Mouse (Mus musculus): Measurements from ENCODE around the gene Tmem186.

Tmem186 gene

DNA sequence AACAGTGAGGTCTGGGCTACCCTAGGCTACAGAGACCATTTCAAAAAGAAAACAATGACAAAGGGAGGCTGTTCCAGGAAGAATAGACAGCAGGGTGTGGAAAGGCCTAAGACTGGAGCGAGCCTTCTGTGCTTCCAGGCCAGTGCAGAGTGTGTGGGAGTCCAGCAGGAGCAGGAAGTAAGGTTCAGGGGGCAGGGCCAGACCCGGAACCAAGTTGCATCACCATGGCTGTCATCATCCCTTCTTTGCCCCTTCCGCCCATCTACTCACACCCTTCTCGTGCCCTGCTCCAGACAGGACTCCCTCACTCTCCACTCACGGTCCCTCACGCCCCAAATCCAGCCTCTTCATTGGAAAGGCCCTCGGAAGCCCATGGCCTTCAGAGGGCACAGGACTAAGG lies 29.7 kb upstream of the Tmem186 start:
- DNase-seq (ENCODE audit: low spot score) = no peak

DNA sequence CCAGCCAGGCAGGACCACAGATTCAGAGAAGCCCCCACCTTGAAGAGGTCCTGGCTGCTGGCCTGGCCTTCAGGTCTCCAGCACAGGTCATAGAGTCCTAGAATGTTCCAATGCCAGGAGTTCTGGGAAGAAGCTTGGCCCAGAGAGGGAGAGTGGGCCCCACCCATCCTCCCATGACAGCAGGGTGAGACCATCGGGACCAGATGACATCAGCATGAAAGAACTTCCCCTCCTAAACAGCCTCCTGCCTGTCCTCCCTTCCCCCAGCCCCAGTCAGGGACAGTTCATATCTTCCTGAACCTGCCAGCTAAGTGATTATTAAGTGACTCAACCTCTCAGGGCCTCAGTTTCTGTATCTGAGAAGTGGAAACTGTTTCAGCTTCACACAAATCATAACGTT lies 28.9 kb upstream of the Tmem186 start:
- DNase-seq (ENCODE audit: low spot score) = no peak

DNA sequence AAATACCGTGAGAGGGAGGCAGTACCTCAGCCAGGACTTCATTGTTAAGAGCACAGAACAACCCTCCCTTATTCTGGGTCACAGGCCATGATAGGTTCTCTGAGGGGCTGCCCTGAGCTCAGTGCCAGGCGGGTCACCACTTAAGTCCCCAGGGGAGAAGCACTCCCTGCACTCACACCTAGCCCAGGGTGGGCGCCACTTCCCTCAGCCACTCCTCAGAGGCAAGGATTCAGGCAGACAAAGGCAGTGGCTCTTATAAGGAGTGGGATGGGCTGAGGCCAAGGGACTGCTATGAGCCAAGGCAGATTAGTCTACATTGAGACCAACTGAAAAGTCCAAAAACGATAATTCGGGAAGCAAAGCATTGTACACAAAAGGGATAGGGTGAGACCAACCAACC lies 27.9 kb upstream of the Tmem186 start:
- DNase-seq (ENCODE audit: low spot score) = no peak

DNA sequence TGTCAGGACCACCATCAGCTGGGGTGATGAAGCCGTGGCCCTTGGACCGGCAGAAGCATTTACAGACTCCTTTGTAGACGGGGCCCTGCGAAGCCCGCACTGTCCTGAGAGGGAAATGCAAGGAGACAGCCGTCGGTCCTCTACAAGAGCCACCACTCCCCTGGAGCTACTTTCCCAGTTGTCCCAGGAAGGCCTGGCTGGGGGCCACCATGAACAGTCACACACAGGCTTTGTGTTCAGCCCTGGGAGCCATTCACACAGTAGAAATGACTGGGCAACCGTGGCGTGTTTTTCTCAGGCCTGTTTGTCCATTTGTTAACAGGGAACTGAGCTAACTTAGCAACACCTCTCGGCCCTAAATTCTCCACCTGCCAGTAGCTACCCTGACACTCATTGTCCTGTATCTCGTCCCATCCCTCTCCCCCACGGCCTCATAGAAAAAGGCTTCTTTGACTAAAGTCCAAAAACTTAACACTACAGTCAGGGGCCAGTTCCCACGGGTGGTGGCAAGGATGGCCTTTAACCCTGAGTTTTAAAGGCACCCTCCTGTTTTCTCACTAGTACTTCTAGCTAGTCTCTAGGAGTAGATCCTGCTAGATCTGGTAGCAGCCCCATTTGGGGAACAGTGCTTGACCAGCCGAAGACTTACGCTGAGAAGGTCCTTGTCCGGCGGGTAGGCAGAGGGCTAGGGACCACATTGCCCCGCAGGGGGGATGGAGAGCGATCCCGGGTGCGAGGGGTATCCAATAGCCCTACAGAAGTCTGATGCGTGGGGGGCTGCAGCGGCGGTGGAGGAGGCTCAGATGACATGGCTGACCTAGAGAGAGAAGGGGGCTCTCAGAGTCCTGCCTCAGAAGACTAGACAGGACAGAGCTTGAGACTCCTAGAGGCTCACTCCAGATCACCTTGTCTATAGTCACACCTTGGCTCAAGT lies 26.4 kb upstream of the Tmem186 start:
- no peak for DNase-seq (ENCODE audit: low spot score)

DNA sequence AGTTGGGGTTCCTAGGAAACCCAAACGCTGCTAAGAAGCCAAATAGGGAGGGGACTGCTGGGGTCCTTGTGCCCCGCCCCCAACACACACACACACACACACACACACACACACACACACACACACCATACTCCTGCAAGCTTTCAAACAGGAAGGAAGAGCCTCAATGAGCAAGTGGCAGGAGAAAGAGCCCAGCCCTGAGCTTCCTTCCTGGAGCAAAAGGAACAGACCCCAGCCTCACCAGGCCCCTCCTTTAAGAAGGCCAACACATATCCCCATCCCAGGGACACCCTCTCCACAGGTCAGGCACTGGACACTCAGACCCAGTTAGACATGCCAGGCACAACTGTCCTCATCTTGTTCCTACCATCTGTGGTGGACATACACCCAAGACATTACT lies 25.5 kb upstream of the Tmem186 start:
- DNase-seq (ENCODE audit: low spot score) = no peak

DNA sequence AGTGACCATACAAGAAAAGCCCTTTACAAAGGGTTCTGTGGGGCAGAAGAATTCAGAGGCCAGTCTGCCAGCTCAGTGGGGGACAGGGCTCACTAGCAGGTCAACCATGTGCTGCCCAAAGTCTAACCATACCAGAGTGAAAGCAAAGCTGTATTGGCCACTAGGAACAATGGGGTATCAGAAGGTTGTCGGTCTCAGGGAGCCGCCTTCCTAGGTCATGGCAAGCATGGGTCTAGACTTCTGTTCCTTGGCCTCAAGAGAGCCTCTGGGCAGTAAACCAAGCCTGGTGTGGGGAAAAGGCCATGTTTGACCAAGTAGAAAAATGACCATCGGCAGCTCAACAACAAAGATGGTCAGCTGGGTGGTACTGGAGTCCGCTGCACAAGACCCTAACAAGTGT lies 21.3 kb upstream of the Tmem186 start:
- no peak for DNase-seq (ENCODE audit: low spot score)

DNA sequence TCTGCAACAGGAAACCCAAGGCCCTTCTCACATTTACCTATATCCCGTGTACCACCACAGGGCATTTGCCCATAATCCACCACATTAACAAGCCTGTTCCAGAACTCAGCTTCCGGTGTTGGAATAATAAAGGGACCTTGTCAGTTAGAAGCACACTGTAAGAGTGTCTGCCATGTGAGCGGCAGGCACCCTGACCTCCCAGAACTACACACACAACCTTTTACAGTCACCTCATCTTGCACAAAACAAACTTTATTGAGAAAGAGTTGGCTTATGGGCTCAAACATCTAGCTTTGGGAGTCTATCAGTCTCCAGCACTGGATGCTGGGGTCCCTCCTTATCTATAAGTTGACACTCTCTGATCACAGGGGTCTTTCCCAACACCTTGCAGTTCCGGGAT lies 20.8 kb upstream of the Tmem186 start:
- no peak for DNase-seq (ENCODE audit: low spot score)

DNA sequence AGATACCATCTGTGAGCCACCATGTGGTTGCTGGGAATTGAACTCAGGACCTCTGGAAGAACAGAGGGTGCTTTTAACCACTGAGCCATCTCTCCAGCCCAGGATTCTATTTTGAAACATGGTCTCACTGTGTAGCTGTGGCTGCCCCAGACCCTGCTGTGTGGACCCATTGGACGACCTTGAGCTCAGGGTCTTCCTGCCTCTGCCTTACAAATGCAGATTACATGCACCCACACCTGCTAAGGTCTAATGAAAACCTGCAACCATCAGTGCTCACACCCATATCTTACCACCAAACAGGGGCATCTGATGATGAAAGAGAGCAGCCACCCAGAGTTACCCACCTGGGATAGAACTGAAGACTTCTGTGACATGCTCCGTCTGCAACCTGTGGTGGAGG lies 18.7 kb upstream of the Tmem186 start:
- DNase-seq (ENCODE audit: low spot score) = no peak

DNA sequence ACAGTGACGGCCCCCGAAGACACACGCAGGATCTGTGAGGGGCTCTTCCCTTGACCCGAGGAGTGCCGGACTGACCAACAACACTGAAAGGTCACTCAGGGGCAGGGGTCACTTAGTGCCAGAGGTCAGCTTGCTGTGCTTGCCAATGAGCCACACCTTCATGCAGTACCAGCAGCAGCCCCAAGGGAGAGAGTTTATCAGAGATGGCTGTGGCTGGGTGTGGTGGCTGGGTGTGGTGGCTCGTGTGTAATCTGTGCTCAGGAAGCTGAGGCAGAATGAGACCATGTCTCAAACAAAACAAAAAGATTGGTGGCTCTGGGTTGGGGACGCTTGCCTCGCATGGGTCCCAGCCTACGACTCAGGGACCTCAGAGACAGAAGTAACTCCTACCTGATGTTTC lies 18.1 kb upstream of the Tmem186 start:
- no peak for DNase-seq (ENCODE audit: low spot score)

DNA sequence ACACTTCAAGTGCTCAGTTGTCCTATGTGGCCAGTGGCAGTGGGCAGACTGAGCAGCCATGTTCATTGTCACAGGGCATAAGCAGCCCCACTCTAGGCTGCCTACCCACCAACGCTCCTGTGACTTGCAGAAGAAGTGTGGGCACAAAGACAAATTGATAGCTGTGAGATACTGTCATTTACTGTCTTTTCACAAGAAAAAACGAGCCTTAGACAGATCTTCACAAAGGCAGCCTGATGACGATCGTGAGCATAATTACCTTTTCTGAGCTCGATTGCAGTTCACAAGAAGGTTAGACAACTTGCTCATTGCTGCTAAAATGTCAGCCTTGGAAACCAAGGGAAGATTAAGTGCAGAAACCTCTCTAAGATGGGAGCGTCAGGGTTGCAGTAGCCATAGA lies 17.6 kb upstream of the Tmem186 start:
- no peak for DNase-seq (ENCODE audit: low spot score)

DNA sequence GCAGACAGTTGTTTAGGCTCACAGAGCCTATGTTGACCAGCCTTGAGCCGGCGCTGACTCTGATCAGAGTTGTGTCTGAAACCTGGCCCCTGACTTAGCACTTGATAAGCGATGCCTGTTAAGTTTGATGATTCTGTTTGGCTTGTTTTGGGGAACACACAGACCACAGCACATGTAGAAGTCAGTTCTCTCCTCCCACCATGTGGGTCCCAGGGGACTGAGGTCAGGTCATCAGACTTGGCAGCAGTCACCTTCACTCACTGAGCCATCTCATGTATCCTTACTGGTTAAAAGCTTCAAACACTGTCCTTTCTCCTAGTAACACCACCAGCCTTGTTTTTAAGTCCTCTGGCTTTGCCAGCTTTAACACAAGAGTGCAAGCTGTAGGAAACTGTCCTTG lies 12.5 kb upstream of the Tmem186 start:
- no peak for DNase-seq (ENCODE audit: low spot score)

DNA sequence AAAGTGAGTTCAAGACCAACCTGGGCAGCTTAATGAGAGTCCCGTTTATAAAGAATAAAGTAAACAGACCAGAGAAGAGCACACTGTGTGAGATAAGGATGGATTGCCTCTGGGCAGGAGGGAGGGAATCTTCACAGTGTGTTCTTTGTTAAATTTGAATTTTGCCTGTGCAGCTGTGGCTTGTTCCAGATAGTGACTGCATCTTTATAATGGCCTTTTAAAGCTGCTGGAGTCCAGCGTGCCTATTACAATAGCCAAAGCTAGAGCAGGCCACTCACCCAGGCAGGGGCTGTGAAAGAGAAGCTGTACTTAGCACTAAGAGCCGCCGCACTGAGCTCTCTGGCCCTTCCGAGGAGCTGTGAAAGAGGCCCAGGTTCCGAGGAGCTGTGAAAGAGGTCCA lies 8.0 kb upstream of the Tmem186 start:
- no peak for DNase-seq (ENCODE audit: low spot score)

DNA sequence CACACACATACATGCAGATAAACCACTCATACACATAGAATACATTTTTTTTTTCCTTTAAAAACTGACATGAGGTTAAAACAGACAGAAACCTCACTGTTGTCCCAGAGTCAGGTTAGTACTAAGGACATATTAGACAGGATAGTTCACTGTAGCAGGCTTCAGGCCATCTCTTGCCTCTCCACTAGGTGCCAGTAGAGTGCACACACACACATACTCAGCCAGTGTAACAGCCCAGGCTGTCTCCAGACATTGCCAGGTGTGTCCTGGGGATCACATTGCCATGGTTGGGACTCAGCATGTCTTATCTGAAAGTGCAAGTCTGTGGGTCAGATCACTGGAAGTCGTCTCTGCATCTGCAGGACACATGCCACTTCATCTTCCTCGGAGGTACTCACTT lies 6.3 kb upstream of the Tmem186 start:
- DNase-seq (ENCODE audit: low spot score) = peak; percentile 66

DNA sequence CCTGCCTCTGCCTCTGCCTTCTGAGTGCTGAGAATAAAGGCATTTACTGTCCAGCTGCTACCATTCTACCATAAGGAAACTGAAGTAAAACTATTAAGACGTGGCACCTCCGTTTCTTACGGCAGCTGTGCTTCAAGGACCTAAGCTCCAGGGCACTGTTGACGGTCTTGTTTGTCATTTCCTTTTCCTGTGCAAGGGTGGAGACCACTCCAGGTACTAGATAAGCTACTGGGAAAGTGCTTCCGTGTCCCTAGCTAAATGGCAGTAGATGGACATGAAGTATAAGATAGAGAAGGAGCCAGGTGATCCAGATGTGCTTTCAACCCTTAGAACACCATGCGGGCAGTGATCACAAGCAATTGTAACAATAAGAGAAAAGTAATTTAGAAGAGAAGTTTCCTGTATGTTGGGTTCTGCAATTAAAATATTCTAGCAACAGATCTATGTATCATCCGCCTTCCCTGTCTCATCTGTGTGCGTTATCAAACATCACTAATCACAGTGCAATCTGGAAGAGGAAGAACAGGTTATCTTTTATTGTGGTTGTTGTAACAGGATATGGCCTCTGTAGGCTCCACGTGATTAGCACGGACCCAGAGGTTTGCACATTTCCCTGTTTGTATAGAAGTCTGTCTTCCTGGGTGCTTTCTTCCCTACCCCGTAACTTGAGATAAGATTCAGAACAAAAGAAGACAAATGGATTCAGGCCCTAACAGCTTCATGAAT lies 2.1 kb upstream of the Tmem186 start:
- no peak for DNase-seq (ENCODE audit: low spot score)

DNA sequence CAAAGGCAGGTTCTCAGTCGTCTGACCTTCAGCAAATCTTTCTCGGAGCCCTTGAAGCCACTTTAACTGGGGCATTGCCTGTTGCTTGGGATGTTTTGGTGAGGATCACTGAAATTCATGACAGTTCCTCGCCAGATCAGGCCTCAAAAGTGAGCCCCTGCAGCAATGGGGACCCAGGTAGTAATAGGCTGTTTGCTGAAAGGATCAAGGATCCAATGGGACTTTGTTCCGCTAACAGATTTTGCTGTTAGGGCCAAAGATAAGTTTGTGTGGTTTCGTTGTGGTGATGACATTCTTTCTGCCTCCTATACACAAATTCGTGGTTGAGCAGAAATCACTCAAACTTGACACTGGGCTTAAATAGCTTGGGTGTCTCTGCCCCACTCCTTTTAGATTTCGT lies 619 bp upstream of the Tmem186 start:
- no peak for DNase-seq (ENCODE audit: low spot score)

DNA sequence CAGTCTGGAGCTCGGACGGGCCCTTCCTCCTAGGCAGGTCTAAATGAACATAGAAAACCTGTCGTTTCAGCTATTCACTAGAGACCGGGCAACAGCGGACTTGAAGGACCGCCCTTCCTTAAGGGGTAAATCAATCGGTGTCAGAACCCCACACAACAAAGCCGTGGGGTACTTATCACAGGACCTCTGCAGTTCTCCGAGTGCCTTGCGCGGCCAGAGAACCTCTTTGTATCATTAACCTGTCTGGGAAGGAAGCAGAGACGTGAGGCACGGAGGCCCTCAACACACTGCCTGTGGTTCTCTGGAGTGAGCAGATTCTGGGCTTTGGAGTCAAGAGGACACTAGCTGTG lies 670 bp downstream of the Tmem186 start:
- DNase-seq (ENCODE audit: low spot score) = no peak

DNA sequence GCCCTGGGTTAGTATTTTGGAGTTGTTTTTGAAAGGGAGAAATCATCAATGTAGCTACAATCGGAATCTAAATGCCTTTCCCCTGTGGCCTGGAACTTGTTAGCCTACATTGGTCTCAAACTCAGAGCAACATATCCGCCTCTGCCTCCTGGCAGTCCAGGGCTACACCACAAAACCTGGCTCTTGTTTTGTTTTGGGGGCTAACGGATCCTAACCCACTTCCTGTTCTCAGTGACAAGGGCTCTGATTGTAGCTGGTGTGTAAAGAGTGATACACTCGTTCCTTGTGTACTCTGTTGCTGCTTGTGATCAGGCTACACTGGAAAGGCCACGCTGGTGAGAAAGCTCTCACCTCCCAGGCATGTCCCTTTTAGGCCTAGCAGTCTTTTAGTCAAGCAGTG lies 6.1 kb downstream of the Tmem186 start:
- DNase-seq (ENCODE audit: low spot score) = no peak

DNA sequence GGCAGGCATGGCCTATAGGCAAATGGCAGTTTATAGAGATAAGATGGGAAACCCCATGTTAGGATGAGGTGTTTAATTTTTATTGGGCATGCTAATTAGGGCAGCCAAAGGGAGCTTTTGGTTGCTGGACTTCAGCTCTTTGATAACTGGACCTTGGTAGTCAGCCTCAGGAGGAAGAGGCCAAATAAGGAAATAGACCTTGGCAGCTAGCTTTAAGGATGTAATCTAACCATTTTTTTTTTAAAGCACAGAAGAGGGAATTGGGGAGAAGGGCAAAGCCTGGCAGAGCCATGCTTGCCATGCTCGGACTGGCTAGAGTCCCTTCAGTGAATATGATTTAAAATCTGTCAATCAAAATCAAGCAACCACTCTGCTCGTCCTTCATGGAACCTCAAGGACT lies 7.1 kb downstream of the Tmem186 start:
- DNase-seq (ENCODE audit: low spot score) = no peak

DNA sequence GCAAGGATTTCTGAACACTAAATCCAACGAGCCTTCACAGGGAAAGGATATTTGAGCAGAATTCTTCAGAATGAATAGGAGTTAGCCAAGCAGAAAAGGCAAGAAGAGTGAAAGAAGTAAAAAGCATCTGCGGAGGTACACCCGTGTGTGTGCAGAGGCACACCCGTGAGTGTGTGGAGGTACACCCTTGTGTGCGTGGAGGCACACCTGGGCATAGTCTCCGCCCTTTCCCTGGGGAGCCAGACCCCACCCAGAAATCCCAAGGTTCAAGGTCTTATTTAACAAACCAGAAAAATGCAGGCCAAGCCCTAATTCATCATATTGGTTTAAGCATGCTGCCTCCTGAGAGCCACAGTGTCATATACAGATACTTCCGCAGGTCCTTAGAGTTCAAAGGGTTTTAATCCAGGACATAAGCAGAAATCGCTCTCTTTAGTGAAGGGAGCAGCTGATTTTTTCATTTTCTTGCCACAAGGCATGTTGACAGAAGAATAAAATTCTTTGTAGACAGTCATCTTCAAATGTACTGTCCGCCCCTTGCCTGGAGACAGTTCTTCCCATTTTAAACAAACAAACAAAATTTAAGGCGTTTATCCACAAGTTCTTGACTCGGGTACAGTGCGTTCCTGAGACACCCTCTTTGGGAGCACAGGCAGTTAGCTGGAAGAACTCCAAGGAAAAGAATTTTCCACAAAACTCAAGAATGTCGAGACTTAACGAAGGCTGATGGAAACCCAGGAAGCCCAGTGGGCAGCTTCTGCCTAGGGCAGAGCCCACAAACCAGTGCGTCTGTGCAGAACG lies 17.0 kb downstream of the Tmem186 start:
- no peak for DNase-seq (ENCODE audit: low spot score)

DNA sequence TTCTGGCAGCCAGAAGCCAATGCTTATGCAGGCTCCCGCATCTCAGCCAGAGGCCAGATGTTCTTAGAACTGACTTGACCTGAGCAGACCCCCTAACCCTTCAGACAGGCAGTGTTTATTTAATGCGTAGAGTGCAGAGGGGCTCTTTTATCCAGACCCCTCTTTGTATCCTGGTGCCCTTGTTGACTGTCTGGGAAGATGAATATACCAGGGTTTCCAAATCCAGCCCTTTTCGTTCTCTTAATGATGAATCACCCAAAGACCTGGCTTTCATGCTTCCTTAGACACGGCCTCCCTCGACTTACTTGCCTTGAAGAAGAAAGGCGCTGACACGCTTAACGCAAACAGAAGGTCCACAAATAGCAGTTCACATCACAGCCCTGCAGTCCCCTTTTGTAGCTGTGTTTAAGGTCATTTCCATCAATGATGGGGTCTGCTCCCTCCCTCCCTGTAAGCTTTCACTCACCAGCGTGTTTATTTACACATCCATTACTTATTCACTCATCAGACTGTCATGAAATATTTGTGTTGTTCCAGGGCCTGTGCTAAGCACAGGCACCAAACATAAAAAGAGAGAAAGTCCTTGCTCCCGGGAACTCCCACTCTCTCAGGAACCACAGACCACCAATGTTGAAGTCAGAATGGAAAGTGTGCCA lies 17.7 kb downstream of the Tmem186 start:
- DNase-seq (ENCODE audit: low spot score) = no peak

DNA sequence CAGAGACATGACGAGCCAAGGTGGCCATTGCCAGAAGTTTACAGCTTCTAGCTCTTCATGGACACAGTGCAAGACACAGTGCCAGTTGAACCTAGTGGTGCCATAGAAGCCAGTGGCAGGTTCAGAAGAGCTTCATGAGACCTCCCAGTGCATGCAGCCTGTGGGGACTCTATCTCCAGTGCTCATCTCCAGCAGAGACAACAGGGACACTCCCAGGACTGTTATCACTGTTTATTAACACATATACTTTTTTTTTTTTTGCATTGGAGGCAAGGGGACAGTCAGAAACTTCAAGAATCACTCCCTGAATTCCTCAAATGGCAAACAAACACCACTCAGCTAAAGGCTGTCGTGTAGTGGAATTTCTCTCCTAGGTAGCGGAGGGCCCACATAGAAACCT lies 24.1 kb downstream of the Tmem186 start:
- DNase-seq (ENCODE audit: low spot score) = no peak

DNA sequence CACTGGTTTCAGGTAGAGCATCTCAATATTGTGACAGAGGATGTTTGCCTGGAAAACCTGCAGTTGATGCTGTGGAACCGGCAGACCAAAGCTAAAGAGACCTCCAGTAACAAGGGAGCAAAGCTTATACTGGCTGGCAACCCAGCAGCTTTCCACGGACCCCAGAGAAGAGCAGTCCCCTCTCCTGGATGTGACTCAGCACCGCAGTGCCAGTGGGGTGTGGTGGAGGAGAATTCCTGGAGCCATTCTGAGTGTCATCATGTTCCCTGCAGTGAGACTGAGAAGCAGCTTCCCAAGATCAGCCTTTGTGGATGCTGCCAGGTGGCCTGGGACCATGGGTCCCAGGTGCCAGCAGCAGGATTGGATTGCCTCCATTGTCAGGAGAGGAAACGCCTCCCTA lies 24.5 kb downstream of the Tmem186 start:
- DNase-seq (ENCODE audit: low spot score) = no peak
